Mouse (Mus musculus): ENCODE measurements around the gene Mta2. TPM values are rescaled to one million over a fixed set of nuclear protein-coding genes. Genes with fewer than 3 reads are reported as not detected.

Gene Mta2
- polyA plus RNA-seq, 1 experiment from 2014 or later: 45.3 TPM

DNA sequence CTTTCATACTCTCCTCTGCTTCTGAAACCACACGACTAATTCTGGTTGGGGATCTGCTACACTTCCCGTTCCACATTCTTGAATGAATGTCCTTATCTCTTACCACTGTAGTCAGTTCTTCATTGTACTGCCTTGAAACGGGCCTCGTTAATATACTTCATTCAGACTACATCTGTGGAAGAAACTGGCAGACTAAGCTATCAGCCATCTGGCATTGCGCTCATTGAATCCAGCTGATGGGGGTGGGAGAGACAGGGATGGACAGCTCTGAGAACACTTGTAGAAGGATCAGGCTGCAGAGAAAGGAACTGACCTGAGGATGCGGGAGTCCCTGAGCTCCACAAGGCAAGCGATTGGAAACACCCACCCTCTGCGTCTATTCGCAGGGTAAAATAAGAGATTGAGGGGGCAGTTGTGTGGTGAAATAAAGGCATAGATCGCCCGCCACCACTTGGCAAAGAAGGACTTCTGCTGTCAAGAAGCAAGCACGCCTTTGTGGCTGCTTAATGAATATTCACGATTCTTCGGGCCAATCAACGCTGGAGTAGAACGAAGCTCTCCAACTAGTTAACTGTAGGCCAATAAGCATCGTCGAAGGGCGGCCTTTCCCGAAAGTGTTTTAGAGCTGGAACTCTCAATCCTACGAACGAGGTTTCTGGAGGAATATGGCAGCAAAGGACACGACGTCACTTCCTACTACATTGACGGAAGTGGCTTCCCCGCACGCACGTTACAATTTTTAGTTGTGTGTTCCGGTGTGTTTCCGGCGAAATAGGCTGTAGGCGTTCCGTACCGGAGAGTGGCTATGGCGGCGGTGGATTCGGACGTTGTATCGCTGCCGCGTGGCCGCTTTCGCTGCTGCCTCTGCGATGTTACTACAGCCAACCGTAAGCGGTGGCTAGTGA lies 11.7 kb downstream of the Mta2 start, which contains the start of gene Tut1:
Tut1 (plus strand) TSS at position 713 of the 905 bp plus-strand sequence.
- ATAC-seq (ENCODE audit: low FRiP score, low TSS enrichment): peak; percentile 95
- H3K36me3 ChIP-seq (ENCODE audit: control insufficient read depth, insufficient read depth, low read length): peaks cover 60% of the 10 kb centered on the region
- WGBS: 5% methylated on average over 46 of the region's 46 CpGs

DNA sequence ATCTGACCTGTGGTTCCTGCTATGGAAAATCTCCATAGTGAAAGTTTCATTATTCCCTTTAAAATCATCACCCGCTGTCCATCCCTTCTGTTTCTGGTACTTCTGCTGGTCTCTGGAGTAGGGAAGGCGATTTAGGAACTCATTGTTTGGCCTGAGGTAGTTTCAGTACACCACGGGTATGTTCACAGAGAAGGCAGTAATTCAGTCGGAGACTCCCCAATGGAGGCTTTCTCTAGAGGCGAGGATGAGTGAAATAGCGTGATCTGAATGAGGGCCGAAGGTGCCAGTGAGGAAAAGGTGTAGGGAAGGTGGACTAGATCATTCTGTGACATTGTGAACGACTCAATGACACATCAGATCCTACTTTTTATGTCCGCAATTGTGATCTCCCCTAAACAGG lies 12.5 kb downstream of the Mta2 start:
- peaks cover 60% of the 10 kb centered on the region for H3K36me3 ChIP-seq (ENCODE audit: control insufficient read depth, insufficient read depth, low read length)
- no peaks in the 10 kb centered on the region for H3K9me3 ChIP-seq (ENCODE audit: control insufficient read depth, low read length)
- H3K27me3 ChIP-seq (ENCODE audit: control insufficient read depth, insufficient read depth, low read length): no peaks in the 10 kb centered on the region
- H3K4me2 ChIP-seq (replicated peaks; ENCODE audit: low read depth, low read length): peak overlapping the region; percentile 82
- H3K27ac ChIP-seq (ENCODE audit: low read depth, low read length): peak overlapping the region; percentile 69; the same call in 1 of the 2 replicates
- peaks cover 4% of the 10 kb centered on the region; the same call in 1 of the 2 replicates for H3K4me1 ChIP-seq (ENCODE audit: control insufficient read depth, insufficient read depth, low read length)
- peak overlapping the region; percentile 79 for H3K4me3 ChIP-seq (ENCODE audit: low read length)
- no peak for ATAC-seq (ENCODE audit: low FRiP score, low TSS enrichment)
- H3K9ac ChIP-seq (ENCODE audit: low read depth, low read length): peak overlapping the region; percentile 73
- 7% methylated on average over 9 of the region's 9 CpGs for WGBS

More for the DNA sequence above, 11.7 kb downstream of the Mta2 start, which contains the start of gene Tut1:
- H3K27me3 ChIP-seq (ENCODE audit: control insufficient read depth, insufficient read depth, low read length): no peaks in the 10 kb centered on the region
- peak within 1 kb of the TSS; percentile 82 for H3K4me2 ChIP-seq (replicated peaks; ENCODE audit: low read depth, low read length)
- peak within 1 kb of the TSS; percentile 73 for H3K9ac ChIP-seq (ENCODE audit: low read depth, low read length)
- H3K9me3 ChIP-seq (ENCODE audit: control insufficient read depth, low read length): no peaks in the 10 kb centered on the region
- peak within 1 kb of the TSS; percentile 71 for H3K27ac ChIP-seq (ENCODE audit: low read depth, low read length)
- peaks cover 4% of the 10 kb centered on the region; the same call in 1 of the 2 replicates for H3K4me1 ChIP-seq (ENCODE audit: control insufficient read depth, insufficient read depth, low read length)
- H3K4me3 ChIP-seq (ENCODE audit: low read length): peak within 1 kb of the TSS; percentile 79

DNA sequence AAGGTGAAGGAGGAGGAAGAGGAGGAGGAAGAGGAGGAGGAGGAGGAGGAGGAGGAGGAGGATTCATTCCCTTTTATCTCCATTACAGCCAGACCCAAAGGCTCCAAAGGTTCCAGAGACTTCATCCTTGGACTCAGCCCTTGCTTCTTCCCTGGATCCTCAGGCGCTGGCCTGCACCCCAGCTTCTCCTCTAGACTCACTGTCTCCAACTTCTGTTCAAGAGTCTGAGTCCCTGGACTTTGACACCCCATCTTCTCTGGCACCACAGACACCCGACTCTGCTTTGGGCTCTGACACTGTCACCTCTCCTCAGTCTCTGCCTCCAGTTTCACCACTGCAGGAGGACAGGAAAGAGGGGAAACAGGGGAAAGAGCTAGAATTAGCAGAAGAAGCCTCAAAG lies 20.6 kb downstream of the Mta2 start:
- ATAC-seq (ENCODE audit: low FRiP score, low TSS enrichment): no peak
- H3K4me1 ChIP-seq (ENCODE audit: control insufficient read depth, insufficient read depth, low read length): no peaks in the 10 kb centered on the region
- H3K9ac ChIP-seq (ENCODE audit: low read depth, low read length): no peak overlapping the region
- no peaks in the 10 kb centered on the region for H3K9me3 ChIP-seq (ENCODE audit: control insufficient read depth, low read length)
- no peak overlapping the region for H3K27ac ChIP-seq (ENCODE audit: low read depth, low read length)
- no peak overlapping the region for H3K4me3 ChIP-seq (ENCODE audit: low read length)
- no peak overlapping the region for H3K4me2 ChIP-seq (replicated peaks; ENCODE audit: low read depth, low read length)
- peaks cover 79% of the 10 kb centered on the region for H3K36me3 ChIP-seq (ENCODE audit: control insufficient read depth, insufficient read depth, low read length)
- WGBS: 96% methylated on average over 2 of the region's 2 CpGs
- no peaks in the 10 kb centered on the region for H3K27me3 ChIP-seq (ENCODE audit: control insufficient read depth, insufficient read depth, low read length)

DNA sequence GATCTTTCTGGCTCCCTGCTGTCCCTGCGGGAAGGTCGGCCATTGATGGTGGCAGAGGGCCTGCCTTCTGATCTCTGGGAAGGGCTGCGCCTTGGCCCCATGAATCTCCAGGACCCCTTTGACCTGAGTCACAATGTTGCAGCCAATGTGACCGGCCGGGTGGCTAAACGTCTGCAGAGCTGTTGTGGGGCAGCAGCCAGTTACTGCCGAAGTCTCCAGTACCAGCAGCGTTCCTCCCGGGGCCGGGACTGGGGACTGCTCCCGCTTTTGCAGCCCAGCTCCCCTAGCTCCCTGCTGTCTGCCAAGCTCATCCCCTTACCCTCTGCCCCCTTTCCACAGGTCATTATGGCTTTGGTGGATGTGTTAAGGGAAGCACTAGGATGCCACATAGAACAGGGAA lies 23.4 kb downstream of the Mta2 start:
- Histone ChIP-seq H3K27ac (ENCODE audit: low read depth, low read length) (no peak overlapping the region), H3K4me3 (ENCODE audit: low read length) (no peak overlapping the region), H3K4me2 (replicated peaks; ENCODE audit: low read depth, low read length) (no peak overlapping the region), H3K9ac (ENCODE audit: low read depth, low read length) (peak overlapping the region; percentile 62), H3K36me3 (ENCODE audit: control insufficient read depth, insufficient read depth, low read length) (peaks cover 73% of the 10 kb centered on the region), H3K4me1 (ENCODE audit: control insufficient read depth, insufficient read depth, low read length) (peaks cover 4% of the 10 kb centered on the region; the same call in 1 of the 2 replicates), H3K9me3 (ENCODE audit: control insufficient read depth, low read length) (no peaks in the 10 kb centered on the region), H3K27me3 (ENCODE audit: control insufficient read depth, insufficient read depth, low read length) (no peaks in the 10 kb centered on the region)
- 80% methylated on average over 11 of the region's 11 CpGs for WGBS
- no peak for ATAC-seq (ENCODE audit: low FRiP score, low TSS enrichment)

DNA sequence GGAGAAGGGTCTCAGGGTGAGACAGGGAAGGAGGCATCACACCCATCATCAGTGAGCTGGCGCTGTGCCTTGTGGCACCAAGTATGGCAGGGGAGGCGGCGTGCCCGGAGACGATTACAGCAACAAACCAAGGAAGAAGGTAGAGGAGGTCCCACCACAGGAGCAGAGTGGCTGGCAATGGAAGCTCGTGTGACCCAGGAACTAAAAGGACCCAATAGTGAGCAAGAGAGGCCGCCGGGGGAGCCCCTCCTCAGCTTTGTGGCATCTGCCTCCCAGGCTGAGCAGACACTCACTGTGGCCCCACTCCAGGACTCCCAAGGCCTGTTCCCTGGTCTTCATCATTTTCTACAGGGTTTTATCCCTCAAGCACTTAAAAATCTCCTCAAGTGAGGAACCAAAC lies 24.1 kb downstream of the Mta2 start:
- ATAC-seq (ENCODE audit: low FRiP score, low TSS enrichment): no peak
- Histone ChIP-seq H3K9me3 (ENCODE audit: control insufficient read depth, low read length) (no peaks in the 10 kb centered on the region), H3K36me3 (ENCODE audit: control insufficient read depth, insufficient read depth, low read length) (peaks cover 73% of the 10 kb centered on the region), H3K27me3 (ENCODE audit: control insufficient read depth, insufficient read depth, low read length) (no peaks in the 10 kb centered on the region), H3K4me1 (ENCODE audit: control insufficient read depth, insufficient read depth, low read length) (peaks cover 4% of the 10 kb centered on the region; the same call in 1 of the 2 replicates), H3K27ac (ENCODE audit: low read depth, low read length) (peak overlapping the region; percentile 87), H3K9ac (ENCODE audit: low read depth, low read length) (peak overlapping the region; percentile 62; the same call in 1 of the 2 replicates), H3K4me2 (replicated peaks; ENCODE audit: low read depth, low read length) (peak overlapping the region; percentile 47), H3K4me3 (ENCODE audit: low read length) (peak overlapping the region; percentile 72)
- WGBS: 74% methylated on average over 8 of the region's 8 CpGs

DNA sequence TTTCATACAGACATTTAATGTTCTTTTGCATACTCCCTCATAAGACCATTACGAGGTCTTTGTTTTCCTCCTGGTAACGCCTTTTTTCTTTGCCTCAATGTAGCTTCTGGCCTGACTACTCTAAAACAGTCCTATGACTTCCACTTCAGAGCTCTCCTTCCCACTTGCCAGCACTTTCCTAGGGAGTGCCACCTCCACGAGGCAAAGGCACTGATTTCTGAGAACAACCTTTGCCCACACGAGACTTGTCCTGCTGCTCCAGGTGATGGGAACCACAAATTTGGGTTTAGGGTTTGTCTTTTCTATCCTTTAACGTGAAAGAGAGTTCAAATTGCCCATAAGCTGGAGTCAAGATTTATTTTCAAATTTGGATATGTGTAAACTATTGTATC lies 24.5 kb downstream of the Mta2 start:
- no peak for ATAC-seq (ENCODE audit: low FRiP score, low TSS enrichment)
- Histone ChIP-seq H3K4me1 (ENCODE audit: control insufficient read depth, insufficient read depth, low read length) (peaks cover 4% of the 10 kb centered on the region; the same call in 1 of the 2 replicates), H3K9me3 (ENCODE audit: control insufficient read depth, low read length) (no peaks in the 10 kb centered on the region), H3K9ac (ENCODE audit: low read depth, low read length) (peak overlapping the region; percentile 62), H3K4me2 (replicated peaks; ENCODE audit: low read depth, low read length) (peak overlapping the region; percentile 47), H3K27me3 (ENCODE audit: control insufficient read depth, insufficient read depth, low read length) (no peaks in the 10 kb centered on the region), H3K36me3 (ENCODE audit: control insufficient read depth, insufficient read depth, low read length) (peaks cover 75% of the 10 kb centered on the region), H3K27ac (ENCODE audit: low read depth, low read length) (peak overlapping the region; percentile 87), H3K4me3 (ENCODE audit: low read length) (peak overlapping the region; percentile 72)
- 35% methylated on average over 5 of the region's 5 CpGs for WGBS

DNA sequence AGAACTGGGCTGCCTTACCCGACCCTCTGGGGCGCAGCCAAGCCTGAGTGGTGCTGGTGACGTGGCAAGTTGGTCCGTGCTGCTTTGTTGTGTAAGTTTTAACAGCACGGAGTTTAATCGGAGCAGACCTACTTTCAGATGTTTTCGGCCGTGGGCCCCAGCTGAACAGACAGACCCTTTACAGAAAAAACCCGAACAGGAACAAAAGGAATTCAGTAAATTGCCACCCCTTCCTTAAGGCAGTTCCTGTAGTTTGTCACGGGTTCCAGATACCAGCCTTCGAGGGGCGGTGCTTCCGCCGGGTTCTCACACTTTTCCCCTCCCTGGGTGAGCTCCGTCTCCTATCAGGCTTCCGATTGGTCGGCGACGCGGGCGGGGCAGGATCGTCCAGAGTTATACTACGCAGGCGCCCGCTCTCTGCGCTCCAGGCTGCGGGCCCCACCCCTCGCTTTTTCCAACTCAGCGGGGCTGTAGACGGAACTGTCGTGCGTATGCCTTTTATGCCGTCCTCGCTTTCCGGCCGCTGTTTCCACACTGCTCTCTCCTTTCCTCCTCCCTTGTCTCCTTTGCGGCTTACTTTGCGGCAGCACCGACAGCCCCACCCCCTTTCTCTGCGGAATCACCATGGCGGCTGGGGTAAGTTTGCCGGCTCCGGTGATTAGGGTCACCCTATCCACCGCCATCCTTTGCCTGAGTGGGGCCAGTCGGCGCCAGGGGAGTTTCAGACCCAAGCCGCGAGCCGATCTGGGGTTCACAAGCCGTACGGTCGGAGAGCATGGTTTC lies 25.1 kb downstream of the Mta2 start, which contains the start of gene Eef1g:
Eef1g (plus strand) TSS at position 452 of the 783 bp plus-strand sequence.
- peak within 1 kb of the TSS; percentile 87 for H3K27ac ChIP-seq (ENCODE audit: low read depth, low read length)
- under 1% methylated on average over 52 of the region's 52 CpGs for WGBS

DNA sequence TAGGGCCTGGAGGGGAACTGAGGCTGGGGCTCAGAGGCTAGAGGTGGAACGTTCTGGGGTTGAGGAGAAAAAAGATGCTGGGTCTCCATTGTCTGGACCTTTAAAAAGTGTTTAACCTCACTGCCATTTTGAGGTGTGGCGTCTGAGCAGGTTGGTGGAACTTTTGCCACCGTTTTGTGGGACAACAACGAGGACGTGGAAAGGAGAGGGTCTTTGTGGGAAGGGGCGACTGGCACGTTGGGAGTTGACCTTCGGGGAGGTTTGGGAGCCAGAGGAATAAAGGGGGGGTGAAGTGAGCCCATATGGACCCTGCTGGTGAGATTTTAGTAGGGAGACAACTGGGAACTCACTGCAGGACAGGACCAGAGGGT lies 25.7 kb downstream of the Mta2 start:
- ATAC-seq (ENCODE audit: low FRiP score, low TSS enrichment): no peak
- no peaks in the 10 kb centered on the region for H3K27me3 ChIP-seq (ENCODE audit: control insufficient read depth, insufficient read depth, low read length)
- H3K27ac ChIP-seq (ENCODE audit: low read depth, low read length): peak overlapping the region; percentile 3; the same call in 1 of the 2 replicates
- peak overlapping the region; percentile 72 for H3K4me3 ChIP-seq (ENCODE audit: low read length)
- WGBS: 0% methylated on average over 8 of the region's 8 CpGs
- peaks cover 4% of the 10 kb centered on the region; the same call in 1 of the 2 replicates for H3K4me1 ChIP-seq (ENCODE audit: control insufficient read depth, insufficient read depth, low read length)
- no peaks in the 10 kb centered on the region for H3K9me3 ChIP-seq (ENCODE audit: control insufficient read depth, low read length)
- peak overlapping the region; percentile 47 for H3K4me2 ChIP-seq (replicated peaks; ENCODE audit: low read depth, low read length)
- peak overlapping the region; percentile 87 for H3K9ac ChIP-seq (ENCODE audit: low read depth, low read length)
- H3K36me3 ChIP-seq (ENCODE audit: control insufficient read depth, insufficient read depth, low read length): peaks cover 75% of the 10 kb centered on the region

More for the DNA sequence above, 25.1 kb downstream of the Mta2 start, which contains the start of gene Eef1g:
- ATAC-seq (ENCODE audit: low FRiP score, low TSS enrichment): peak; percentile 99
- Histone ChIP-seq H3K36me3 (ENCODE audit: control insufficient read depth, insufficient read depth, low read length) (peaks cover 75% of the 10 kb centered on the region), H3K9ac (ENCODE audit: low read depth, low read length) (peak within 1 kb of the TSS; percentile 87), H3K27me3 (ENCODE audit: control insufficient read depth, insufficient read depth, low read length) (no peaks in the 10 kb centered on the region), H3K4me1 (ENCODE audit: control insufficient read depth, insufficient read depth, low read length) (peaks cover 4% of the 10 kb centered on the region; the same call in 1 of the 2 replicates), H3K9me3 (ENCODE audit: control insufficient read depth, low read length) (no peaks in the 10 kb centered on the region), H3K4me2 (replicated peaks; ENCODE audit: low read depth, low read length) (peak within 1 kb of the TSS; percentile 47), H3K4me3 (ENCODE audit: low read length) (peak within 1 kb of the TSS; percentile 72)

Data from kidney, embryonic 14.5 days (tissue).